Mouse (Mus musculus): ENCODE results near the gene Usp30.

DNA sequence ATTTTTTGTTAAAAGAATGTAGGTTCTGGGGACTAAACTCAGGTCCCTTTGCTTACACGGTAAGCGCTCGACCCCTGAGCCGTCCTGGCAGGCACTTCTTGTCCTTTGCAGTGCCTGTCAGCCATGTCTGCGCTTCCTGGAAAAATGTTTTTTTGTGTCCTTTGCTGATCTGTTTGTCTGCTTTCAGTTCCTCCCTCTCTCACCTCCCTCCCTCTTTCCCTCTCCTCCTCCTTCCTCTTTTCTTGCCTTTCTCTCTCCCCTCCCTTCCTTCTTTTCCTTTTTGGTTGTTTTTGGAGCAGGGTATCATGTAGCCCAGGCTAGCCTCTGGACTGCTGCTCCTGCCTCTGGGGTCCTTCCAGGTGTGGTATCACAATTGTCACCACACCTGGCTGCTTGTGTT is 49.8 kb downstream of the Usp30 start:
- no peak for TF ChIP-seq JUND (IDR thresholded peaks at IDR 0.05; ENCODE audit: low read depth, low read length)
- TF ChIP-seq POLR2AphosphoS2 (IDR thresholded peaks at IDR 0.05; ENCODE audit: low read length), result no peak
- no peak for TF ChIP-seq ETS1 (IDR thresholded peaks at IDR 0.05; ENCODE audit: low read depth, low read length)
- no peak for TF ChIP-seq CTCF (IDR thresholded peaks at IDR 0.05 in 2 of 3, conservative IDR thresholded peaks at IDR 0.05 in 1 of 3; ENCODE audit: control insufficient read depth in 1 of 3, insufficient read depth in 1 of 3, low read depth in 2 of 3, low read length in 3 of 3, poor library complexity in 1 of 3, severe bottlenecking in 1 of 3)
- TF ChIP-seq ZNF384 (IDR thresholded peaks at IDR 0.05; ENCODE audit: low read depth, low read length), result no peak

All from MEL (cell line).